Mouse (Mus musculus) stomach, postnatal 0 days (tissue): Measurements from ENCODE around the gene Stpg4. TPM values are rescaled to one million over a fixed set of nuclear protein-coding genes. Genes with fewer than 3 reads are reported as not detected.

Experiments used
- ATAC-seq: fragments of 200-750 bp; cut with Nextera tagmentation; 2 replicates; pipeline ENCODE4 v1.8.0; 2017; ENCODE audit not compliant: low FRiP score, low TSS enrichment
- DNase-seq: peaks from one replicate; pipeline ENCODE4 v3.0.0-alpha.2; 2016; ENCODE audit warnings: low spot score
- H3K27ac ChIP-seq: fragments of 300-500 bp; sonication (generic); replicated peaks from 2 replicates; pipeline ENCODE4 v1.5.1; 2014; ENCODE audit warnings: mild to moderate bottlenecking, control low read depth
- H3K27me3 ChIP-seq: fragments of 300-500 bp; sonication (generic); 2 replicates; pipeline ENCODE4 v1.6.1; 2014; ENCODE audit warnings: low read length; ENCODE audit not compliant: control insufficient read depth, insufficient read depth
- H3K36me3 ChIP-seq: fragments of 300-500 bp; sonication (generic); 2 replicates; pipeline ENCODE4 v1.6.1; 2014; ENCODE audit warnings: low read length, mixed read lengths; ENCODE audit not compliant: control insufficient read depth, insufficient read depth
- H3K4me1 ChIP-seq: fragments of 300-500 bp; sonication (generic); replicated peaks from 2 replicates; pipeline ENCODE4 v1.6.1; 2014; ENCODE audit warnings: antibody characterized with exemption; ENCODE audit not compliant: control insufficient read depth, insufficient read depth
- H3K4me2 ChIP-seq: fragments of 300-500 bp; sonication (generic); replicated peaks from 2 replicates; pipeline ENCODE4 v1.6.1; 2014; ENCODE audit warnings: low read depth, mild to moderate bottlenecking, control low read depth, moderate library complexity
- H3K4me3 ChIP-seq: fragments of 300-500 bp; sonication (generic); 2 replicates; pipeline ENCODE4 v1.5.1; 2014; ENCODE audit warnings: low read depth, low read length, control low read depth
- H3K9ac ChIP-seq: fragments of 300-500 bp; sonication (generic); 2 replicates; pipeline ENCODE4 v1.6.1; 2014; ENCODE audit warnings: mild to moderate bottlenecking, low read length, control low read depth, mixed read lengths
- H3K9me3 ChIP-seq: fragments of 300-500 bp; sonication (generic); 2 replicates; pipeline ENCODE4 v1.6.1; 2016; ENCODE audit warnings: low read length; ENCODE audit not compliant: control insufficient read depth
- CTCF ChIP-seq: IDR thresholded peaks from 2 replicates; pipeline ENCODE4 v1.5.1; 2016; ENCODE audit warnings: antibody characterized with exemption, low read depth, mild to moderate bottlenecking, moderate library complexity
- EP300 ChIP-seq: optimal IDR thresholded peaks from 2 replicates; pipeline ENCODE3; 2016; ENCODE audit warnings: antibody characterized with exemption
- WGBS: fragments of 180-500 bp; shearing (Covaris S2); extraction: QIAGEN DNeasy Blood & Tissue Kit; methylation state at CpG from one replicate; pipeline ENCODE4 v1.1.7; 2014; 5-methylcytosine and 5-hydroxymethylcytosine counted together
- polyA plus RNA-seq: library from polyadenylated mRNA; unstranded; fragments of >200 nt; fragmentation: Nextera tagmentation; extraction: Ambion mirVana; gene quantifications from 2 replicates; pipeline ENCODE4 v1.2.1, GENCODE M21; 2015

Gene Stpg4
- polyA plus RNA-seq, 1 experiment from 2014 or later, result not detected

DNA sequence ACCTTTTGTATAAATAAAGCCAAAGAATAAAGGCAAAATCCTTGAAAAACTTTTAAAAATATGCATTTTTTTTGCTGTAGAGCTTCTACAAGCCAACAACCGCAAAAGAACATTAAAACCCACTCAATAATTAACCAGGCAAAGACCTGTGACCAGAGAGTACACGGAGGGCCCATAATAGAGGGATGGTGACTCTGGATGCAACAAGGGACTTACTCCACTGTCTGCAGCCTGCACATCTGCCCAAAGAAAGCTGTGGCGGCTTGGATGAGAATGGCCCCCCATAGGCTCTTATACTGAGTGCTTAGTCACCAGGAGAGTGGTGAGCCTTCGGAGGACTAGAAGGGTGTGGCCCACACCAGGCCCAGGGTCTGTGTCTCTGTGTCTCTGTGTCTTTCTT, 24.1 kb downstream of the Stpg4 start:
- WGBS, result 76% methylated on average over 4 of the region's 4 CpGs
- no peak for TF ChIP-seq EP300
- no peaks in the 10 kb centered on the region for H3K36me3 ChIP-seq

DNA sequence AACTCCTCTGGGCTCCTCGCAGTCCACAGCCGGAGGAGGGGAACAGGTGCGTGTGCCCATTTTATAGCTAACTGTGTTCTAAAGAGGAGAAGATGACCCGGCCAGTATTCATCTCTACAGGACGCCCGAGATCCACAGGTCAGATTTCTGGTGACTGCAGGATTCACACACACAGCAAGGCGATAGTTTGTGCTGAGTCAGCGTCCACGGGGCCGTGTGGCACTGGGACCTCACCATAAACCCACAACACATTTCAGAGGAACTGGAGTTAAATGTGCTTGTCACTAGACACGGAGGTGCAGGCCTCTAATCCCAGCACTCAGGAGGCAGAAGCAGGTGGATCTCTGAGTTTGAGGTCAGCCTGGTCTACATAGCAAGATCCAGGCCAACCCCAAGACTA, 25.1 kb downstream of the Stpg4 start:
- TF ChIP-seq EP300, result no peak
- TF ChIP-seq CTCF, result no peak
- WGBS, result 90% methylated on average over 11 of the region's 11 CpGs

More for the DNA sequence above, 24.1 kb downstream of the Stpg4 start:
- H3K4me1 ChIP-seq, result no peaks in the 10 kb centered on the region
- DNase-seq (no peak), ATAC-seq (no peak)
- no peak overlapping the region for H3K4me2 ChIP-seq
- no peak overlapping the region for H3K27ac ChIP-seq
- no peaks in the 10 kb centered on the region for H3K27me3 ChIP-seq
- no peak overlapping the region for H3K9ac ChIP-seq
- no peak overlapping the region for H3K4me3 ChIP-seq
- H3K9me3 ChIP-seq, result no peaks in the 10 kb centered on the region

DNA sequence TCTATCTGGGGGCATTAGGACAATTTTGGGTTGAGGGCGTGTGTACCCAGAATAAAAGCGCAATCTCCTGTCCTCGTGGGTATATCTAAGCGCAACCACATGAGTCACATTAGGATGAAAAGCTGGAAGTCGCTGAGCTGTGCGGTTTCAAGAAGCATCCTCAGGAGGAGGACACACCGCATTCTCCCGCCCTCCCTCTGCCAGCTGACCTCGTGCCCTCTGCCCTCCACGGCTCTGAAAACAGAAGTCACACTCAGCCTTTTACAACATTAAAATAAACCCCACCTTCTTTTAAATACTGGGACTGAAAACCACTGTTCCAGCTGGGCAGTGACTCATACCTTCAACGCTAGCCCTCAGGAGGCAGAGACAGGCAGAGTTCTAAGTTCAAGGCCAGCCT, 30.5 kb downstream of the Stpg4 start:
- no peak for TF ChIP-seq EP300
- no peak for TF ChIP-seq CTCF
- Histone ChIP-seq H3K9ac (no peak overlapping the region), H3K4me3 (no peak overlapping the region), H3K4me2 (no peak overlapping the region), H3K9me3 (no peaks in the 10 kb centered on the region), H3K4me1 (no peaks in the 10 kb centered on the region), H3K27ac (no peak overlapping the region), H3K27me3 (no peaks in the 10 kb centered on the region), H3K36me3 (no peaks in the 10 kb centered on the region)
- DNase-seq (no peak), ATAC-seq (no peak)
- 73% methylated on average over 11 of the region's 11 CpGs for WGBS

More for the DNA sequence above, 25.1 kb downstream of the Stpg4 start:
- Histone ChIP-seq H3K9ac (no peak overlapping the region), H3K27me3 (no peaks in the 10 kb centered on the region), H3K4me1 (no peaks in the 10 kb centered on the region), H3K36me3 (no peaks in the 10 kb centered on the region), H3K4me3 (no peak overlapping the region), H3K9me3 (no peaks in the 10 kb centered on the region), H3K27ac (no peak overlapping the region), H3K4me2 (no peak overlapping the region)
- ATAC-seq (no peak), DNase-seq (no peak)

DNA sequence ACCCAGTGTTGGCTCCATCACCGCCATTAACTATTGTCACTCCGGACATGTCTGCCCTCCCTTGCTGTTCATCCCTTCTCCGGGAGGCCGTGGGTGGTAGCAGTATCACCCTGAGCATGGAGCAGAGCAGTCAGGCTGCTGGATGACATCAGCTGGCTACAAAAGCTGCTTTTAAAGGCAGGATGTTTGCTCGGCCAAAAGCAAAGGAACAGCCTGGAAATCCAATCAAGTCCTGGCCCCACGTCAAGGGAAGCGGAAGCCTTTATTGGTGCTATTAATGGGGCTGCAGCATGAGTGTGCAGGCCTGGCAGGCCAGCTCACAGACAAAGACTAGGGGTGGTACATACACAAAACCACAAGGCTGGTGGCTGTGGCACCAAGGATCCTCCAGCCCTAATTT, 36.3 kb downstream of the Stpg4 start:
- TF ChIP-seq CTCF (no peak), EP300 (no peak)
- Histone ChIP-seq H3K36me3 (no peaks in the 10 kb centered on the region), H3K27ac (no peak overlapping the region), H3K4me1 (no peaks in the 10 kb centered on the region), H3K4me3 (no peak overlapping the region), H3K9ac (no peak overlapping the region), H3K27me3 (no peaks in the 10 kb centered on the region), H3K9me3 (no peaks in the 10 kb centered on the region), H3K4me2 (no peak overlapping the region)
- DNase-seq, result no peak
- 57% methylated on average over 7 of the region's 7 CpGs for whole genome bisulfite sequencing
- ATAC-seq, result no peak; the same call in 1 of the 2 replicates

DNA sequence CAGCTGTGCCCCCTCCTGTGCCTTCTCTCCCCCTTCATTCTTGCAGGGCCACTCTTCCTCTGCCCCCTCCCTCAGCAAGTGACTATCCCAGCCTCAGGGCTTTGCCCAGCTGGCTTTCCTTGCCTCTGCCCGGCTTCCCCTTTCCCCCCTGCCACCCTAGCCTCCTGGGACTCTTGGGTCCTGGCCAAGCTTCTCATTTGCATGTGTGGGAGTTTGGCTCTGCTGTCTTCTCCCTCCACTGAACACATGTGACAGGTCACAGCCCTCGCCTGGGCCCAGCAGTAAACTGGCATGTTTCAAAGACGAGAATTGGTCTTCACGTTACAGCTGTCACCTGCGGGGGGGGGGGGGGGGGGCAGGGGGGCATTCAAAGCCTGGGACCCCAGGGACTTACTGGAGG, 40.5 kb downstream of the Stpg4 start:
- Histone ChIP-seq H3K4me3 (no peak overlapping the region), H3K36me3 (no peaks in the 10 kb centered on the region), H3K9me3 (no peaks in the 10 kb centered on the region), H3K4me2 (no peak overlapping the region), H3K27ac (no peak overlapping the region), H3K4me1 (no peaks in the 10 kb centered on the region), H3K9ac (no peak overlapping the region), H3K27me3 (no peaks in the 10 kb centered on the region)
- 38% methylated on average over 4 of the region's 5 CpGs for WGBS
- no peak for DNase-seq
- no peak for TF ChIP-seq CTCF
- TF ChIP-seq EP300, result no peak
- ATAC-seq, result no peak

DNA sequence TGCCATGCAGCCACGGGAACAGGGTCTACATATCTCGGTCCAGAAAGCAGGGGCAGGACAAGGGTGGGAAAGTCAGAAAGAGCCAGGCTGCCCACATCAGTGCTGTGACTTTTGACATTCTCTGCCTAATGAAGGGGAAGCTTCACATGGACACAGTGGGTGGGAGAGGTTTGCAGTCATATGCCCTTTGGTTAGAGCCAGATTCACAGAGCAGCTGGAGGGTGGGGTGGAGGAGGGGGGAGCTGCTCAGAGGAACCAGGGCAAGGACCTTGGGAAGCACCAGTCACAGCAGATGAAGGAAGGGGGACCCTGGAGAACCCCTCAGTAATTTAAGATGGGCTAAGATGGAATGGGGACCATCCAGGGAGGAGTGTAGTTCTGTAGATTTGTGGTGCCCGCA, 41.7 kb downstream of the Stpg4 start:
- Histone ChIP-seq H3K4me1 (no peaks in the 10 kb centered on the region), H3K4me2 (no peak overlapping the region), H3K27me3 (no peaks in the 10 kb centered on the region), H3K4me3 (no peak overlapping the region), H3K36me3 (no peaks in the 10 kb centered on the region), H3K27ac (no peak overlapping the region), H3K9me3 (no peaks in the 10 kb centered on the region), H3K9ac (no peak overlapping the region)
- WGBS, result 66% methylated on average over 3 of the region's 3 CpGs
- TF ChIP-seq EP300 (no peak), CTCF (no peak)
- ATAC-seq (no peak), DNase-seq (no peak)

DNA sequence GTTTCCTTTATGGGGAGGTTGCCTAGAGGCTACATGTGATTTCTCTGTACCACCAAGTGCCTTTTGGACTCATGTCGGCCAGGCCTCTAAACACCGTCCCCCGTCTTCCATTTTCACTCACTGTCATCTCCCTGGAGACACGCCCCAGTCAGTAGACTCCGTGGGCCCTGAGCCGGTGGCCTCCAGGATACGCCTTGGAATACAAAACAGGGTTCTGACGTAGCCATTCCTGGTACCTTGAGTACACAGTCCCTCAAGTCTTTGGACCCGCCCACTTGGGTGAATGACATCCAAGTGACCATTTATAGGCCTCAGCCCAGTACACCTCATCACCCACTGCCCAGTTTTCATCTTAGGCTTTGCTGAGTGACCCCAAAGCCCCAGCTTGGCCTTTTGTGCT, 46.9 kb downstream of the Stpg4 start:
- Histone ChIP-seq H3K27ac (no peak overlapping the region), H3K9me3 (no peaks in the 10 kb centered on the region), H3K9ac (no peak overlapping the region), H3K36me3 (no peaks in the 10 kb centered on the region), H3K4me2 (no peak overlapping the region), H3K4me3 (no peak overlapping the region), H3K27me3 (no peaks in the 10 kb centered on the region), H3K4me1 (peaks cover 21% of the 10 kb centered on the region)
- no peak for ATAC-seq
- no peak for DNase-seq
- 81% methylated on average over 9 of the region's 9 CpGs for WGBS
- TF ChIP-seq CTCF (no peak), EP300 (no peak)
